In genomic region chr15:6574283-6574960, GRCm38 (mm10) we compare ENCODE assay signal across 10 mouse cellular contexts. TPM values are rescaled to one million over a fixed set of nuclear protein-coding genes. Genes with fewer than 3 reads are reported as not detected.
DNase-seq lines count a peak whose midpoint lies in the region; ATAC-seq and TF ChIP-seq lines count a peak whose summit lies in the region.
"Had no signal": no experiment of that assay in that cellular context is flagged by ENCODE, and none has a peak within 500 bp of the region (broad histone marks: within the 10 kb centered on the region; RNA-seq: fewer than 3 reads in every experiment).

No protein-coding gene starts in this region.

- no peak overlapping the region for H3K9ac ChIP-seq in midbrain, embryonic 11.5 days (ENCODE audit: low read length)
- H3K9ac ChIP-seq in forebrain, embryonic 12.5 days: no peak overlapping the region

- TF ChIP-seq POLR2A in spleen, adult 2 months (IDR thresholded peaks at IDR 0.05; ENCODE audit: low read depth, low read length): no peak
- no peak for TF ChIP-seq POLR2A in bone marrow macrophage, adult 2 months (IDR thresholded peaks at IDR 0.05; ENCODE audit: borderline replicate concordance, low read depth, low read length)

- H3K27ac ChIP-seq in spleen, adult 2 months (ENCODE audit: insufficient read depth, low read length): peak overlapping the region; percentile 56; the same call in 1 of the 2 replicates
- peak overlapping the region; percentile 45 for H3K27ac ChIP-seq in bone marrow macrophage, adult 2 months (ENCODE audit: insufficient read depth, low read depth, low read length)
- H3K27ac ChIP-seq in midbrain, embryonic 11.5 days (ENCODE audit: low read depth, low read length): no peak overlapping the region
- H3K27ac ChIP-seq in forebrain, embryonic 12.5 days: no peak overlapping the region
- H3K27ac ChIP-seq: heart, adult 2 months had no signal

- H3K4me1 ChIP-seq in spleen, adult 2 months (ENCODE audit: control insufficient read depth, insufficient read depth, insufficient read length): peaks cover 4% of the 10 kb centered on the region; the same call in 1 of the 2 replicates
- H3K4me1 ChIP-seq in bone marrow macrophage, adult 2 months (ENCODE audit: control insufficient read depth, insufficient read depth, low read length): peaks cover 57% of the 10 kb centered on the region
- no peaks in the 10 kb centered on the region for H3K4me1 ChIP-seq in midbrain, embryonic 11.5 days (ENCODE audit: control insufficient read depth, insufficient read depth, low read length)
- no peaks in the 10 kb centered on the region for H3K4me1 ChIP-seq in forebrain, embryonic 12.5 days

- no peaks in the 10 kb centered on the region for H3K36me3 ChIP-seq in spleen, adult 2 months (ENCODE audit: control insufficient read depth, insufficient read depth, low read length)
- no peaks in the 10 kb centered on the region for H3K36me3 ChIP-seq in midbrain, embryonic 11.5 days (ENCODE audit: control insufficient read depth, insufficient read depth, low read length)
- no peaks in the 10 kb centered on the region for H3K36me3 ChIP-seq in forebrain, embryonic 12.5 days (replicated peaks)

- WGBS in spleen, adult 2 months: 10% methylated on average over 5 of the region's 5 CpGs
- WGBS in midbrain, embryonic 11.5 days: 67% methylated on average over 5 of the region's 5 CpGs
- 59% methylated on average over 5 of the region's 5 CpGs for WGBS in forebrain, embryonic 12.5 days

- no peak overlapping the region; the same call in 1 of the 2 replicates for H3K4me3 ChIP-seq in spleen, adult 2 months (ENCODE audit: extremely low read depth, insufficient read depth, insufficient read length)
- H3K4me3 ChIP-seq in bone marrow macrophage, adult 2 months (ENCODE audit: insufficient read depth, low read length): no peak overlapping the region
- H3K4me3 ChIP-seq in midbrain, embryonic 11.5 days (ENCODE audit: low read depth, low read length): no peak overlapping the region
- no peak overlapping the region for H3K4me3 ChIP-seq in forebrain, embryonic 12.5 days (replicated peaks)
- H3K4me3 ChIP-seq: heart, adult 2 months had no signal

- peak; percentile 79 for ATAC-seq in megakaryocyte, adult 5-6 weeks (ENCODE audit: poor library complexity, severe bottlenecking)
- ATAC-seq in midbrain, embryonic 11.5 days (ENCODE audit: low FRiP score): no peak
- ATAC-seq in forebrain, embryonic 12.5 days (ENCODE audit: low FRiP score): no peak
- ATAC-seq: intestine, embryonic 16.5 days had no signal

- DNase-seq in spleen, adult 2 months (ENCODE audit: low read depth in 1 of 2, low spot score in 2 of 2): no peak
- no peak for DNase-seq in spleen, adult 12 weeks (ENCODE audit: low spot score)
- no peak for DNase-seq in yolk sac, embryonic 10.5 days (ENCODE audit: low spot score)
- DNase-seq in midbrain, embryonic 11.5 days (ENCODE audit: low spot score, missing footprints): no peak
- DNase-seq: cerebellum, adult 2 months; heart, adult 2 months had no signal

- H3K9me3 ChIP-seq in midbrain, embryonic 11.5 days (ENCODE audit: control insufficient read depth, low read length): no peaks in the 10 kb centered on the region
- no peaks in the 10 kb centered on the region for H3K9me3 ChIP-seq in forebrain, embryonic 12.5 days

- TF ChIP-seq CTCF in spleen, adult 2 months (IDR thresholded peaks at IDR 0.05; ENCODE audit: extremely low read depth, insufficient read depth, insufficient read length, insufficient replicate concordance): no peak
- TF ChIP-seq CTCF in bone marrow macrophage, adult 2 months (IDR thresholded peaks at IDR 0.05; ENCODE audit: low read depth, low read length): no peak

- H3K27me3 ChIP-seq in spleen, adult 2 months (ENCODE audit: control insufficient read depth, insufficient read depth, low read length): no peaks in the 10 kb centered on the region
- H3K27me3 ChIP-seq in midbrain, embryonic 11.5 days (ENCODE audit: control insufficient read depth, insufficient read depth, low read length): no peaks in the 10 kb centered on the region
- H3K27me3 ChIP-seq in forebrain, embryonic 12.5 days: no peaks in the 10 kb centered on the region

- H3K4me2 ChIP-seq in midbrain, embryonic 11.5 days: no peak overlapping the region
- H3K4me2 ChIP-seq in forebrain, embryonic 12.5 days: no peak overlapping the region

RNA-seq across cellular contexts. Expression of gene Fyb, which starts 51.8 kb away (rescaled TPM):
- 35.3 and 71.0 TPM in 2 replicates for polyA plus RNA-seq in spleen, adult 2 months (2012; rRNA removed)
- polyA plus RNA-seq in bone marrow macrophage, adult 2 months (2012; ENCODE audit: insufficient read depth, insufficient read length, missing spikeins): 1,205 and 1,358 TPM in 2 replicates
- total RNA-seq in megakaryocyte, adult 5-6 weeks (2015): 319 and 334 TPM in 2 replicates
- 128 and 161 TPM in 2 replicates for total RNA-seq in megakaryocyte, adult 5-6 weeks (2017)
- 3.6 and 4.0 TPM in 2 replicates for polyA plus RNA-seq in midbrain, embryonic 11.5 days (2014; fragmentation: Nextera tagmentation; extraction: Ambion mirVana)
- polyA plus RNA-seq in forebrain, embryonic 12.5 days (2016; fragmentation: Nextera tagmentation; extraction: Ambion mirVana): 3.2 and 4.2 TPM in 2 replicates

Comparison
In these comparisons a context has a peak if more than half of its experiments do, and no peak if none do; other contexts are left out.
1. H3K27ac ChIP-seq: peak in spleen, adult 2 months (single experiment) and bone marrow macrophage, adult 2 months (single experiment); none in midbrain, embryonic 11.5 days (single experiment) and forebrain, embryonic 12.5 days (single experiment).
2. RNA of gene Fyb, which starts 51.8 kb away (polyA plus RNA-seq): 1,205 to 1,358 TPM in bone marrow macrophage, adult 2 months; 35.3 to 71.0 TPM in spleen, adult 2 months, 3.6 to 4.0 TPM in midbrain, embryonic 11.5 days and 3.2 to 4.2 TPM in forebrain, embryonic 12.5 days; every median in the first group is over 10 times any median in the second.